Mouse (Mus musculus) kidney, postnatal 25 days (tissue): Measurements from ENCODE around the gene Troap.
"Not testable (repeated sequence)": the region's sequence is repeated elsewhere in the genome, so short reads cannot be mapped to it uniquely, and the experiment has no call there.

Source experiments
- DNase-seq, 2 experiments: peaks; one replicate each; pipeline ENCODE4 v3.0.0; 2021; ENCODE audit warnings: mixed read lengths in 2 of 2

Gene Troap

DNA sequence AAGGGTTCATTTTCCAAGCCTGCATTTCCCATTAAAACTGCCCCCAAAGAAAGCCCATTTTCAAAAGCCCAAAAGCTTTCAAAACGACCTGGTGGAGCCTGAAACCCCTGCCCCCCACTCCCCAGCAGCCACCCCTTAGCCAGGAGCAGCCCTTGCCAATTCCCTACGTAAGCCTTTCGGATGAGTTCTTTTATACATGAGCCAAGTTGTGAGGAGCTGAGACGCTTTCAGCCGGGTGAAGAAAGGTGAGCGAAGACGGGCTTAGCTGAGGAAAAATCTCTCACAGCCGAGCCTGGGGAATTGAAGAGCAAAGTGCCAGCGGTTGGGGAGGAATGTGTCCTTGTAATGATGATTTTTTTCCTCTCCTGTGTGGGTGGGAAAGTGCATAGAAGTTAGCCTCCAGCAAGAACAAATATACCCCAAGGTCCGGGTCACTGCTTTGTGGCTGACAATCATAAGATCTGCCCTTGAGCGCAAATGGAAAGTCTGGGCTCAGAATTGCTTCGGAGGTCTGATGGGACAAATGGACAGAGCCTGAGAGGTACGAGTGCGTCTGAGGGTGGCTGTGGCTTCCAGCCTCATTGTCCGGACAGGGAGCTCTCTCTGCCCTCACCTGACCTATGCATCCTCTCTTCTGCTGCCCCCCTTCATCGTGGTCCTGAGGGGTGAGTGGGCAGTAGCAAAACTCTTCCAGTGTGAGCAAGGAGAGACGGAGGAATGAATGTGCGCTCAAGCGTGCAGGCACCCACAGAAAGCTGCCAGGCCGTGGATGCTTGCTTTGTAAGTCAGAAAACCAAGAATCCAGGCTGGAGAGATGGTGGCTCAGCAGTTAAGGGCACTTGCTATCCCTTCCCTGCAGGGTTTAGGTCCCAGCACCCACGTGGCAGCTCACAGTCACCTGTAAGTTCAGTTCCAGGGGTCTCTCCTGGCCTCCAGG is 33.2 kb upstream of the Troap start:
- DNase-seq = peak; percentile 39 to 44

DNA sequence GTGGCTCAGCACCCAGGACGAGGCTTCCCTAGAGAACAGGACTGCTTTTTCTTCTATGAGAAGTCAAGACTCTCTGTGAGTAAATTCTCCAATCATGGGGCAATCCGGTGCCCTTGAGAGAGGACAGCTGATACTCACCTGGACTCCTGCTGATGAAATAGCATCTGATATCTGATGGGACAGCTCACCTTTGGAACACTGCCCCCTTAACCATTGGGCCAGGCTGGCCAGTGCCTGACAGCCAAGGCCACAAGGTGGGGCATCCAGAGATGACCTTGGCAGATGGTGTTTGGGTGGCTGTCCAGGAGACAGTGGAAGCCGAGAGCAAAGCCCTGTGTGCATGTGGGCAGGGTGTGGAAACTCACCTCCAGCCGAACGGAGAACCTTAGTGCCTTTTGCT is 32.0 kb upstream of the Troap start:
- peak in 1 of 2 experiments; percentile 33 for DNase-seq

DNA sequence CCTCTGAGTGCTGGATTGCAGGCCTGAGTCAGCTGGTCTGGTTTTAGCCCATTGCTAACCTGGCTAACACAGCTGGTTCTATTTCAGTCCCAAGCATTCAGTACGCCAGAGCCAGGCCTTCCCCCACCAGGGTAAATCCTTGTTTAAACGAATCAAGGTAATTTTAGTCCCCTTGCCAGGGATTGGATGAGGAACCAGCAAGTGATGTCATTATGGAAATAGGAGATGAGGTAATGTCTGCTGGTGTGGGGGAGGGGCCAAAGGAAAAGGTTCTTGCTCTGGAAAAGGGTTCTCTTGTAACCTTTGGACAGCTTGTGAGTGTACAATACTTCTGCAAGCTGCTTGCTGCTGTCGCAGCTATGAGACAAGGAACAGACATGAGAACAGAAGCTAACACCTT is 29.5 kb upstream of the Troap start:
- DNase-seq = peak; percentile 63 to 83

DNA sequence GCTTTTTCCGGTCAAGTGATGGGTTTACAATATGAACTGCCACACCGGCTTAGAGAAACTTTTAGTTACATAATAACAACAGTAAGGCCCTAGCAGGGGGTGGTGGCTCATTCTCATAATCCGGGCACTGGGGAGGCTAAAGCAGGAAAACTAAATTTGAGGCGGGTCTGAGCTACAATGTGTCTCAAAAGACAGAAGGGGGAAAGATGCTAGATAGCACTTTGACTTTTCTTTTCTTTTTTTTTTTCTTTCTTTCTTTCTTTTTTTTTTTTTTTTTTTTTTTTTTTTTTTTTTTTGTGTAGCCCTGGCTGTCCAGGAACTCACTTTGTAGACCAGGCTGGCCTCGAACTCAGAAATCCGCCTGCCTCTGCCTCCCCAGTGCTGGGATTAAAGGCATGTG is 28.6 kb upstream of the Troap start:
- not testable (repeated sequence) for DNase-seq

DNA sequence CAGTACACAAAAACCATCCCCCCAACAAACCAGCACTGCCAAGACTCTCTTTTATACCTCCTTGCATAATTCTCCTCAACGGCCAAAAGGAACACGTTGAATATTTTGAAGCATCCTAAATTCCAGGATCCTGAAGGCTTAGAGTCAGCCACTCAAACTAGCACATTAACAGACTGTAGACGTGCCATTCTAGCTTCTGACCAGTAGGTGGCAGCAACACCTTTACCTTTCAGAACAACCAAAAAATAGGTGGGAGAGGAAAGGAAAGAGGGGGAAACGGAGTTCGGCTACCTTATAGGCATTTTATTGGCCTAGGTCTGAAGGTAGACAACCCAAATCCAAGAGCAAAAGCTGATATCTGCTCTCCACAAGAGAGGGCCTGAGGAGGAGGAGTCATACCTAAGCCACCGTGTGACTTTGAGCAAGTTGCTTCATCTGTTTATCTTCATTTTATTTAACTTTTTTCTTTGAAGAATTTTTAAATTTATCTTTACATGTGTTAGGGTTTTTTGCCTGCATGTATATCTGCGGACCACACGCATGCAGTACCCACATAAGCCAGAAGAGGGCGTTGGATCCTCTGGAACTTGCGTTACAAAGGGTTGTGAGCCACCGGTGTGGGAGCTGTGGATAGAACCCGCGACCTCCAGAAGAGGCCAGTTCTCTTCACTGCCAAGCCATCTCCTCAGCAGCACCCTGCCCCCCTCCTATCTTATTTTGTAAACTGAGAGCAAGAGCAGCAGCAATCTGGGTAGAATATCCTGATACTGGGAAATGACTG is 24.7 kb upstream of the Troap start:
- peak; percentile 57 to 70 for DNase-seq

DNA sequence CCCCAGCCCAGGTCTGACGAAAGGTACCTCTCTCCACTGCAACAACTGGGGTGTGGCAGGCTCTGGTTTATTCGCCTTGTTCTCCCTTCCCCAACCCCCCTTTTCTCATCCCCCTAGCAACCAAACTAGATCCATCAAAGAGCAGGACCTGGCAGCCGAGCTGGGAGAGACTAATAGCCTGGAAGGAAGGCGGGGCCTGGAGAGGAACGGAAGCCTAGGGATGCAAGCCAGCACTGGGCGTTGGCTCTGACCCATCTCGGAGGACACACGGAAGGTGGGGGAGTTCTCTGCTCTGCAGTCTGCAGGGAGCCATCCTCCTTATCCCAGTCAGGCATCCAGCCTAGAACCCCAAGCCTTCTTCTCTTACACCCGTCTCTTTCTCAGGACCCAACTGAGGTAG is 21.0 kb upstream of the Troap start:
- peak in 1 of 2 experiments; percentile 25 for DNase-seq

DNA sequence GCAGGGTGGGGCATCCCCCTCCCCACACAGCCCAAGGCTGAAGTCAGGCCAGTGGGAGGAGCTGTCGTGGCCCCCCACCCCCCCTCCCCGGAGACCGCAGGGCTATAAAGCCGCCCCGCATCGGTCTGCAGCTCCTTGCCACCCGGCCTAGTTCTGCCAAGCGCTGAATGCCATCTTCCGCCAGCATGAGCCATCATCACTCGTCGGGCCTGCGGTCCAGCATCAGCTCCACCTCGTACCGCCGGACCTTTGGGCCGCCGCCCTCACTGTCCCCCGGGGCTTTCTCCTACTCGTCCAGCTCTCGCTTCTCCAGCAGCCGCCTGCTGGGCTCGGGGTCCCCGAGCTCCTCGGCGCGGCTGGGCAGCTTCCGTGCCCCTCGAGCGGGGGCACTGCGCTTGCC is 19.3 kb upstream of the Troap start, which contains the start of gene Prph:
Prph (plus strand) TSS at position 135 of the 400 bp plus-strand sequence.
- DNase-seq = no peak

DNA sequence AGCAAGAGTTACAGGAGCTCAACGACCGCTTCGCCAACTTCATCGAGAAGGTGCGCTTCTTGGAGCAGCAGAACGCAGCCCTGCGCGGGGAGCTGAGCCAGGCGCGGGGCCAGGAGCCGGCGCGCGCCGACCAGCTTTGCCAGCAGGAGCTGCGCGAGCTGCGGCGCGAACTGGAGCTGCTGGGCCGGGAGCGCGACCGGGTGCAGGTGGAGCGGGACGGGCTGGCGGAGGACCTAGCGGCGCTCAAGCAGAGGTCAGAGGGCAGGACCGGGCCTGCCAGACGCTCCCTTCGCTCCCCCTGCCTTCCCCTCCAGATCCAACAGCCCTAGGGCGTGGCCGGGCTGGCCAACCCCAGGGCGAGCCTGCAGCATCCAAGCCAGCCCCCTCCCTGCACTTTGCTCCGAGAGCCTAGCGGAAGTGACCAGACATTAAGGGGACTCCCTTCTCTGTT is 18.8 kb upstream of the Troap start:
- peak; percentile 26 to 66 for DNase-seq

DNA sequence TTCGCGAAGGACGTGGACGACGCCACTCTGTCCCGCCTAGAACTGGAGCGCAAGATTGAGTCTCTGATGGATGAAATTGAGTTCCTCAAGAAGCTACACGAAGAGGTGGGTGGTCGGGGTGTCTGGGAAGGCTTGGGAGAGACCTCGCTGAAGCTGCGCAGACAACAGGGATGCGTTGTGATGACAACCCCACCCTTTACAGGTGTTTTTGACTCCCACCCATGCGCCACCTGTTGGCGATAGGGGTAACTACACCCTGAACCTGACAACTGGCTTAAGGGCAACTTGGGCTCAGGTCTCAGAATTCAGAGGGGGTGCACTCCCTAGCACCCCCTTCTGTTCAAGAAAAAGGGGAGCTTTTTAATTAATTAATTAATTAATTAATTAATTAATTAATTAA is 18.0 kb upstream of the Troap start:
- peak in 1 of 2 experiments; percentile 49 for DNase-seq

DNA sequence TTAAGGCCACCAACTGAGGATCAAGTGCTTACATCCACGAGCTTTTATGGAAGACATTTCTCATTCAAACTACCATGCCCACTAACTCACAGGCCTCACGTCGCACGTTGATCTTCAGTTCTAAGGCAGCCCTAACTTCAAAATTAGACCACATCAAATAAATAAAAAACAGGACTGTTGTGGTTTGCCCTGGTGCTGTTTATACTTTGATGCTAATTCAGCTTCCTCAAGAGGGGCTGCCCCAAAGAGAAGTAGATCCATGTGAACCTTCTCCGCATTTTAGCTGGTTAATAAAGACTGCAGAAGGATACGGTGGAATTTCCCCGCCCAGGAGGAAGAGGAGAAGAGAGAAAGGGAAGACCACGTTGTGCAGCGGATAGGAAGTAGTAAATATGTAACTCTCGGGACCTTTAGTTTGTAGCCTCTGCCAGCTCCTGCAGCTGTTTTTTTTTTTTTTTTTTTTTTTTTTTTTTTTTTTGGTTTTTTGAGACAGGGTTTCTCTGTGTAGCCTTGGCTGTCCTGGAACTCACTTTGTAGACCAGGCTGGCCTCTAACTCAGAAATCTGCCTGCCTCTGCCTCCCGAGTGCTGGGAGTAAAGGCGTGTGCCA is 8.7 kb upstream of the Troap start:
- peak in 1 of 2 experiments; percentile 1 for DNase-seq

DNA sequence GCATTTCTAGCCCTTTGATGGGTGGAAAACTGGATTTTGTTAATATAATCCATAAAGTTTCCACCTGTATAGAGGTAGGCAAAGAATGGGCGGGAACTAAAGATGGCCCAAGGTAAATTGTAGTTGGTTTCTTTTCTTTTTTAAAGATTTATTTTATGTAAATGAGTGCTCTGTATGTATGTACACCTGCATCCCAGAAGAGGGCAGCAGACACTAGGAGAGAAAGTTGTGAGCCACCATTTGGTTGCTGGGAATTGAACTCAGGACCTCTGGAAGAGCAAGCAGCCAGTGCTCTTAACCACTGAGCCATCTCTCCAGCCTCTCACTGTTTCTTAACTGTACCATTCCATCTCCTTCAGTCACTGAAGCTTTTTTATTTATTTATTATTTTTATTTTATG is 2.4 kb upstream of the Troap start:
- DNase-seq = peak in 1 of 2 experiments; percentile 1

DNA sequence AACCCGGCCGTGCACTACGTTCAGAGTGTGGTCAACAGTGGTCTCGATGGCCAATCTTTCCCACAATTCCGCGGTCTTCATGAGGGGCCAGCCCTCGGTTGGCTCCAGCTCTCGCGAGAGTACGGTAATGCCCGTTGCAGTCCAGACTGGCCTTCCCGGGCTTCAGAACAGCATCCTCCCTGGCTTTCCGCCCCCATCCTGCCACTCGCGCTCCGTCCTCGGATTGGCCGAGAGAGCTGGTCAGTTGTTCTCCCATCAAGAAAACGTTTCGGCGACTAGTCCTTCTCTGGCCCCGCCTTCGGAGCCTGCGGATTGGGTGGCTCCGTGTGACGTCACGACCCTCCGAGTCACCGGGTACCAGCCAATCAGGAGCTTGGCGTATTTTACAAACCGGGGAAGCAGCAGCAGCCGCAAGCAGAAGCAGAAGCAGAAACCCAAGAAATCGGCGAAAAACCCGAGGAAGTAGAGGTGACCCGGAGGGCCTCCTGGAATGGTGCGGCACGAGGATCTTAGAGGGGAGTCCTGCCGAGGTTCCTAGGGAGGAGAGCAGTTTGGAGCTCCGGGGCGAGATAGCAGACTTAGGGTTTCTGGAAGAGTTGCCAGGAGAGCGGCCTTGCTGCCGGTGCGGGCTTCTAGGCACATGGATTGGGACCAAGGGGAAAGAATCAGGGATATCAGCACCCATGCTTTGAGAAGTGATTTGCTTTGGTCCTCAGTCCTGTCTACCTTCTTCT is 392 bp downstream of the Troap start:
- peak; percentile 99 for DNase-seq

DNA sequence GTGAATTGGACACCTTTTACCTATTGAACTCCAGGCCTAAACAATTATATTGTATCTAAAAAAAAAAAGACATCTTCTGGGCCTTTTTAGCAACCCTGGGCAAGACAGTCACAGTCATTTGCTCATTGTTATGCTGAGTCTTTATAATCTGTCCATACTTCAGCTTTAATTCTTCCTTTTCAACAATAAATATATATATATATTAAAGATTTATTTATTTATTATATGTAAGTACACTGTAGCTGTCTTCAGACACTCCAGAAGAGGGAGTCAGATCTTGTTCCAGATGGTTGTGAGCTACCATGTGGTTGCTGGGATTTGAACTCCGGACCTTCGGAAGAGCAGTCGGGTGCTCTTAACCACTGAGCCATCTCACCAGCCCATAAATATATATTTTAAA is 1.6 kb downstream of the Troap start:
- DNase-seq = not testable (repeated sequence)

DNA sequence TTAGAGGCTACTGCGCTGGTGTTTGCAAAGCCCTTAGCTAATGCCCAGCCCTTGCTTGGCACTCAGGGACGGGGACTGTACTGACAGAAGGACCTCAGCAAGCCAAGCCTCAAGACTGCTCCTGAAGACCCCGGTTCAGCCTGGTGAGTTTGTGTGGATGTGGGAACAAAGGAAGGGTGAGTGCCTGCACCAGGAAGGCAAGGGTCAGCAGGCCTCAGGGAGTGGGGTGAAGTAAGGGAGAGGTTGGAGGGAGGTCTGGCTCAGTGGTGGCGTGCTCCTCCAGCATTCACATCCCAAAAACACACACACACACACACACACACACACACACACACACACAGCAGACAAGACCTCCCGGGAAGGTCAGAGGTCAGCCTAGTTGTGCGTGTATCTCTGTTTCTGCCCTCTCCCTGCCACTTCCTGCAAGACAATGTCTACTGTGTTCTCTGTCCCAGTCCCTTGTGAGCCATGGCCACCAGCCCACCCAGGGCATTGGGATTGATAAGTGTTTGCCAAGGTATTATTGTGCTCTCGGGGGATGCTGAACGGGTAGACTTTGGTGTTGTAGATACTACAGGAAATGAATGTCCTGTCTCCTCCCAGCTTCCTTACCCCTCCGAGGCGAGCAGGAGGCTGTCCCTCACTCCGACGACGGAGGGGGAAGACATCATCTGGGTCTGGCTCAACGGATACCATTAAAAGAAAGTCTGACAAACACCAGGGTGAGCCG is 4.0 kb downstream of the Troap start:
- DNase-seq = no peak

DNA sequence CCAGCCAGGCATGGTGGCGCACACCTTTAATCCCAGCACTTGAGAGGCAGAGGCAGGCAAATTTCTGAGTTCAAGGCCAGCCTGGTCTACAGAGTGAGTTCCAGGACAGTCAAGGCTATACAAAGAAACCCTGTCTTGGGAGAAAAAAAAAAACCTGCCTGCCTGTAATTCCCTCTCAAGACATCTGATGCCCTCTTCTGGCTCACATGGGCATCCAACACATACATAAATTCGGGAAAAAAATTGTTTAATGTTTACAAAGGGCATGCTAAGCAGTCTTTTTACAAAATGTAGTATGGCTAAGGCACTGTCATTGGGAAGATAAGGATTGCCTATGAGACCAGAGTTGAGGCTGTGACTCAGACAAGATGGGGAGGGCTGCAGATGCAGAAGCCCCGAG is 5.4 kb downstream of the Troap start:
- DNase-seq = no peak

DNA sequence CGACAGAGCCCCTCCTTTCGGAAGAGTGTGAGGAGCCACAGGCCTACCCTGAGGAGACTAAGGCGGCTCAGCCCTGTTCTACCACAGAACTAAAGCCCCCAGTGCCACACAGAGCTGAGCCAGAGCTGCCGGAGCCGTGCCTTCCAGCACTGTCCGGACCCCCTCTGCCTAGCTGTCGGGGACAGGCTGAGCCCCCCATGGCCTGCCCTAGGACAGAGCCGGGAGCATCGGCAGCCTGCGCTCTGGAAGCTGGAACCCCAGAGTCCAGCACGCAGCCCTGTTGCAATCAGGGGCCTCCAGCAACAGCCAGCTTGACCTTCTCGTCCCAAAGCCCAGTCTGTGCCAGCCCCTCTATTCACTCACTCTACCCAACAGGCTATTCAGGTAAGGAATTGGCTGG is 7.9 kb downstream of the Troap start:
- DNase-seq = no peak

DNA sequence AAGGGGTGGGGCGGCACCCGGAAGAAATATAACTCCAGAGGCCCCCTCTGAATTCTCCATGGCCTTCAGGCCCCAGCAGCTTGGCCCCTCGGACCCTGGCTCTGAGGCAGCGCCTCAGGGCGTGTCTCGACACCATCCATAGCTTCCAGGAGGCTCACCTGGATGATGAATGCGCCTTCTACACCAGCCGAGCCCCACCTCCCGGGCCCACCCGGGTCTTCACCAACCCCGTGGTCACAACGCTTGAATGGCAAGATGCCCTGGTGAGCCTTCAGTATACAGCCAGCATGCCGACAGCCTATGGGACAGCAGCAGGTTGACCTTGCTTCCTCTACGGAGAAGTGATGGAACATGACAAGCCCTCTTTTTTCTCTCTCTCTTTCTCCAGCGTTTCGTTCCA is 8.5 kb downstream of the Troap start:
- no peak for DNase-seq

DNA sequence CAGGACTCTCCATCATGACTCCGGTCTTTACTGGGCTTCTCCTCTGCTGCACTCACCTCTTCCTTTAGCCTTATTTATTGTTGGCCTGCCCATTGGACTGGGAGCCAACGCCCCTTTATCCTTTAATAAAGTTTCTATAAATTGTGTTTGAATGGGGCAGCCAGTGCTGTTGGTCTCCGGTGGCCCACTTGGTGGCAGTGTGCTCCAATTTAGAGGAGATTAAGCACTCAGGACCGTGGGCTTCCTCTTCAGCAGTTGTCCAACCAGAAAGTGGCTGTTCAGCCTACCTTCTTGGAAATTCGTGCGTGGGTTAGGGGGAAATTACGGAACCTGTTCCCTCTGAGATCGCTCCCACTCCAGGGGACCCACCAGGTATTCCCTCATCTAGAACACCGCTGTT is 8.9 kb downstream of the Troap start:
- DNase-seq = peak; percentile 73 to 75

DNA sequence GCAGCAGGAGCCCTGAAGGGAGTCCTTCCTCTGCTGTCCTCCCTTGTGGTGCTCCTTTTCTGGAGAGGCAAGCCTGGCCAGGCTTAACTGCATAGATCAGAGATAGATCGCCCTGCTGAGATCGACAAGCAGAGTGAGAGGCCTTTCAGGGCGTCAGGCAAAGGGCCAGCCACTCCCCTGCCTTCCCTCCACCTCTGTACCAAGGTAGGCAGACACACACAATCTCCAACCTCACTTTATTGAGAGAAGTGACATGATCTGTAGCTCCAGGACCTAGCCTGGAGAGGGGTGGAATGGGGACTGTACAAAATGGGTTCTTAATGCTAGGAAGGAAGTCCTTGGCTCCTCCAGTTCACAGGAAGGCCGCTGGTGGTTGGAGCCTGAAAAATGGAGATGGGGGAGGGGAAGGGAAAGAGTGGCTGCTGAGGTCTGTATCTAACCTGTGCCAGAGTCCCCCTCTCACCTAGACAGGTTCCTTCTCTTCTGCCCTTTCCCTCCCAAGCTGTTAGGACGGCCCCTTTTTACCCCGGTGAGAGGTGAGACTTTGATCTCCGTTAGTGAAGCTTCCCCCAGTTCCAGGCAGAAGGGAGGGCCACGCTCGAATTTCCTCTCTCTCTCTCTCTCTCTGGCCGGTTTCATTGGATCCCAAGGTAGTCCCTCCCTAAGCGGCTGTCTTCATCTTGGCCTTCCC is 9.6 kb downstream of the Troap start:
- DNase-seq = peak; percentile 49 to 82

DNA sequence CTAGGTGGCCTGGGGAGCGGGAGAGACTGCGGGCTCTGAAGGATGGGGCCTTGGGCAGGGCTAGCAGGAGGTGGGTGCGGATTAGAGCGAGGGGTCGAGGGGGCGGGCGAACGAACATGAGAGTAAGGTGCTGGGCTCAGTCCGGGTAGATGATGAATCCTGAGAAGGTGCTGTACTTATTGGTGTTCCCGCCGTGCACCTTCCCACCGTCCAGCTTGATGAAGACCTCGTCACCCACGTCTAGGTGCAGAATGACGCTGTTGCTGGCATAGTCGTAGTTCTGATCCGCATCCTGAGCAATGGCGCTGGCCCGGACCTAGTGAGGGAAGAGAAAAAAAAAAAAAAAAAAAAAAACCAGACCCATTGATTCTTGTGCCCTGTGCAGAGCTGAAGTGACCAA is 10.2 kb downstream of the Troap start:
- no peak for DNase-seq

DNA sequence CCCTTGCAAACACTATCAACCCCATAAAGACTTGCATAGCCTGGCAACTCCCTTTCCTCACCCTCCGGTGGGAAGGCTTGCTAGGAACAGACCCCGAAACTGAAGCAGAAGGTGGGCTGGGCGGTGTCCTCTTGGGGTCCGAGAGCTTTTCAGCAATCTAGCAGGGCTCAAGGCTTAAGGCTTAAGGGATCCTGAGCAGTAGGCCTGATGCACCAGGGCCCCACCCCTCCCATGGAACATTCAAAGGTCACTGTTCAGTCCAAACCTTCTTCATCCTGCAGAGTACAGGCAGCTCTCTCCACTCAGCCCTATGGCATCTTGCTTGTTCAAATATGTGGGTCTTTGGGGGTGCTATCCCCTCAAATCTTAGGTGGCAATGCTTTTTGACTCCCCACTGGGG is 11.6 kb downstream of the Troap start:
- DNase-seq = peak; percentile 36 to 50
